8 mouse cellular contexts compared by ENCODE assay signal in genomic region chr2:79428569-79429104, GRCm38 (mm10). TPM values are rescaled to one million over a fixed set of nuclear protein-coding genes. Genes with fewer than 3 reads are reported as not detected.
DNase-seq lines count a peak whose midpoint lies in the region; ATAC-seq lines count a peak whose summit lies in the region.

No protein-coding gene starts in this region.

- H3K27ac ChIP-seq in intestine, embryonic 14.5 days (ENCODE audit: low read depth): no peak overlapping the region
- no peak overlapping the region for H3K27ac ChIP-seq in lung, embryonic 15.5 days

- ATAC-seq in intestine, embryonic 14.5 days (replicated peaks; ENCODE audit: low FRiP score, low TSS enrichment, low read depth): 0 out of 2 replicates have a peak, but pooled peaks have one; percentile 40
- ATAC-seq in lung, embryonic 15.5 days (ENCODE audit: borderline replicate concordance, extremely low read depth, low FRiP score, low TSS enrichment): 0 out of 2 replicates have a peak, but pooled peaks have one; percentile 46

- H3K27me3 ChIP-seq in intestine, embryonic 14.5 days (replicated peaks; ENCODE audit: control insufficient read depth, insufficient read depth, low read length): peaks cover 22% of the 10 kb centered on the region; the same call in 1 of the 2 replicates
- H3K27me3 ChIP-seq in lung, embryonic 15.5 days: peaks cover 13% of the 10 kb centered on the region

- H3K4me3 ChIP-seq in intestine, embryonic 14.5 days (ENCODE audit: low read depth, low read length): peak overlapping the region; percentile 43
- H3K4me3 ChIP-seq in lung, embryonic 15.5 days: peak overlapping the region; percentile 44

- H3K4me1 ChIP-seq in intestine, embryonic 14.5 days (replicated peaks; ENCODE audit: control insufficient read depth, insufficient read depth, low read length): peaks cover 6% of the 10 kb centered on the region
- H3K4me1 ChIP-seq in lung, embryonic 15.5 days: peaks cover 7% of the 10 kb centered on the region; the same call in 1 of the 2 replicates

- WGBS in intestine, embryonic 14.5 days: under 1% methylated on average over 32 of the region's 35 CpGs
- under 1% methylated on average over 35 of the region's 35 CpGs for WGBS in lung, embryonic 15.5 days

- no peaks in the 10 kb centered on the region for H3K36me3 ChIP-seq in intestine, embryonic 14.5 days (ENCODE audit: control insufficient read depth, insufficient read depth, low read length)
- H3K36me3 ChIP-seq in lung, embryonic 15.5 days: no peaks in the 10 kb centered on the region

- peak overlapping the region; percentile 90 for H3K4me2 ChIP-seq in intestine, embryonic 14.5 days (ENCODE audit: low read length)
- peak overlapping the region; percentile 86 for H3K4me2 ChIP-seq in lung, embryonic 15.5 days

- no peaks in the 10 kb centered on the region for H3K9me3 ChIP-seq in intestine, embryonic 14.5 days (ENCODE audit: control insufficient read depth, low read length)
- H3K9me3 ChIP-seq in lung, embryonic 15.5 days: no peaks in the 10 kb centered on the region

- DNase-seq in heart, adult 11 months: peak; percentile 95
- no peak for DNase-seq in heart, postnatal 25 days (ENCODE audit: low spot score)
- DNase-seq in cerebellum, adult 8-10 months: peak; percentile 71
- DNase-seq in gastrocnemius, postnatal 10 days: peak; percentile 8
- no peak for DNase-seq in intestine, embryonic 14.5 days (ENCODE audit: low spot score)
- DNase-seq in right cerebral cortex, adult 18-20 months: peak; percentile 23
- DNase-seq in c-Kit-positive CD71-positive TER-119-positive erythroid progenitor cells, embryonic 14.5 days (ENCODE audit: low spot score): no peak

- intact Hi-C loops in heart, postnatal 25 days (cut with DNase I): no loop called here

- H3K9ac ChIP-seq in intestine, embryonic 14.5 days (ENCODE audit: low read length): peak overlapping the region; percentile 29; the same call in 1 of the 2 replicates
- H3K9ac ChIP-seq in lung, embryonic 15.5 days: no peak overlapping the region

RNA-seq across cellular contexts. Expression of gene Neurod1, which starts 27.9 kb away (rescaled TPM):
- total RNA-seq in heart, postnatal 25 days (2021): not detected
- not detected for total RNA-seq in gastrocnemius, postnatal 10 days (2021)
- polyA plus RNA-seq in intestine, embryonic 14.5 days (2014; fragmentation: Nextera tagmentation; extraction: Ambion mirVana): 0.62 and 2.3 TPM in 2 replicates
- not detected in 2 replicates for polyA plus RNA-seq in lung, embryonic 15.5 days (2015; fragmentation: Nextera tagmentation; extraction: Ambion mirVana)

RNA-seq across cellular contexts. Expression of gene Cerkl, which starts 27.9 kb away (rescaled TPM):
- total RNA-seq in heart, postnatal 25 days (2021): 1 to 10 TPM in 1 of 2 experiments, under 1 TPM in 1; 0.70 to 1.5 TPM
- under 1 TPM; 0.33 to 0.77 TPM for total RNA-seq in gastrocnemius, postnatal 10 days (2021)
- polyA plus RNA-seq in intestine, embryonic 14.5 days (2014; fragmentation: Nextera tagmentation; extraction: Ambion mirVana): 0.64 TPM in 1 of 2 replicates, not detected in the other
- polyA plus RNA-seq in lung, embryonic 15.5 days (2015; fragmentation: Nextera tagmentation; extraction: Ambion mirVana): 0.10 and 0.30 TPM in 2 replicates

Comparison
In these comparisons a context has a peak if more than half of its experiments do, and no peak if none do; other contexts are left out.
1. DNase-seq: peak in heart, adult 11 months (single experiment), cerebellum, adult 8-10 months (single experiment), gastrocnemius, postnatal 10 days (single experiment) and right cerebral cortex, adult 18-20 months (single experiment); none in heart, postnatal 25 days (single experiment), intestine, embryonic 14.5 days (single experiment) and c-Kit-positive CD71-positive TER-119-positive erythroid progenitor cells, embryonic 14.5 days (single experiment).